Mouse (Mus musculus) bone marrow, adult 2 months (tissue): ENCODE measurements around the gene Matn4.

Source experiments
- CTCF ChIP-seq: fragments of 200-500 bp; IDR thresholded peaks from 2 replicates; pipeline ENCODE4 v1.5.1; 2011; ENCODE audit warnings: low read length, control low read depth; ENCODE audit not compliant: control insufficient read depth, insufficient read depth
- POLR2A ChIP-seq: fragments of 200-500 bp; IDR thresholded peaks from 2 replicates; pipeline ENCODE4 v1.6.1; 2011; ENCODE audit warnings: low read depth, mild to moderate bottlenecking, control low read depth, low read length, borderline replicate concordance; ENCODE audit not compliant: control insufficient read depth

DNA sequence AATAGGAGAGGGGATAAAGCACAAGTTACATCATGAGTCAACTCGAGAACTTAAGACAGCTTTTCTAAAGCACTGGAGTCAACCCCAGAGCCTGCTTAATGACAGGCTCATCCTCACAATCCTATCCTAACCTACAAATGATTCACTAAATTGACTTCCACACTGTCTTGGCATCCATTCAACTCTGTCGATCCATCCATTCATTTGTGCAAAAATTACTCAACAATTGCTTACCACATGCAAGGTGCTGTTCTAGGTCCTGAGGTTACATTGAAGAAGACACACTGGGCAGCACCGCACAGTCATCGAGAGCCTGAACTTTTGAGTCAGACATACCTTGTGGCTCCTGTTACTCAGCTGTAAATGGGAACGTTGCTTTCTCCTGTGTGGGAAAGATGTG lies 45.9 kb downstream of the Matn4 start:
- no peak for TF ChIP-seq CTCF
- no peak for TF ChIP-seq POLR2A
